Mouse (Mus musculus): ENCODE results near the gene Podn. TPM values are rescaled to one million over a fixed set of nuclear protein-coding genes. Genes with fewer than 3 reads are reported as not detected.

Podn gene
- polyA plus RNA-seq, 1 experiment from 2014 or later: 0.30 TPM

DNA sequence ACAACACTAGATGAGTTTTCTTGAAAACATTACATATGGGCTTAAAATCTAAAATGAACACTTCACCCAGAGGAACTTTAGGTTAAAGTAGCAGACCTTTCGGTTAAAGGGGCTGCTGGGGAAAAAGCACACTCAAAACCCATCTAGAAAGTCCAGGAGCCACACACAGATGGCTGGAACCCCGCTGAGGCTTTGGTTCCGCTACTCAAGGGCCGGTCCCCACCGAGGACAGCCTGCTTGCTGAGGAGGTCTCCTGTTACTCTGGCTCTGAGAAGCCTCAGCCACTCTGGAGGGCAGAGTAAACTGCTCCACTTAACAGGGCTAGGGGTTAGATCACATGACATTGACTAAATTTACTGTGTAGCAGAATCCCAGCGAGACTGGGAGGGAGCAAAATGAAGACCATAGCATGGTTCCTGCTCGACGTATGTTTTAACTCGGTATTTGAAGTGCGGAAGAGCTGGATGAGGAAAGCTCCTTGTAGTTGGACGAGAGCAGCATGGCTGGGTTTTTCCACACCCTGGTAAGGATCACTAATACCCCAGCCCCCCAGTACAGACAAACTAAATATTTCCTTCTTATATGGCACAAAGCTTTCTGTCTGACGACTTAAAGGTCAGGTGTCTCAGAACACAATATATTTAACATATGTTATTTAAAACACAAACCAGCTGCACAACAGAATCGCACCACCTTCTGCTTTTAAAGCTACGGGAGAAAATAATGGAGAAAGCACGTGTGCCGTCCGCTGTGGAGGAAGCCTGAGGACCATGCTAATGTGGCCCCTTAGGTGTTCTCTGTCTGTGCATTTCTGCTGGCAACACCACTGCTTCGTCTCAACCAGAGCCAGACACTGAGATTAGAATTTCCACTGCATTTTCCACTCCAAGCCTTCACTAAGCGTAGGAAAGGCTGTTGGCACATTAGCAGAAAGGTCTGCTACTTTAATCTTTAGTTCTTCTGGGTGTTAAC lies 50.8 kb downstream of the Podn start:
- Histone ChIP-seq H3K36me3 (ENCODE audit: control insufficient read depth, insufficient read depth) (peaks cover 24% of the 10 kb centered on the region), H3K4me3 (ENCODE audit: low read depth, low read length) (no peak overlapping the region), H3K4me2 (ENCODE audit: low read depth, low read length) (no peak overlapping the region), H3K9me3 (replicated peaks; ENCODE audit: control insufficient read depth, low read length) (no peaks in the 10 kb centered on the region), H3K4me1 (ENCODE audit: control insufficient read depth, low read depth, low read length) (no peaks in the 10 kb centered on the region), H3K27ac (ENCODE audit: low read length) (no peak overlapping the region), H3K9ac (ENCODE audit: low read depth, low read length) (no peak overlapping the region), H3K27me3 (ENCODE audit: control insufficient read depth, insufficient read depth, low read depth, low read length) (no peaks in the 10 kb centered on the region)
- no peak for ATAC-seq (ENCODE audit: low read depth)
- 79% methylated on average over 19 of the region's 19 CpGs for WGBS (ENCODE audit: insufficient replicate concordance)

DNA sequence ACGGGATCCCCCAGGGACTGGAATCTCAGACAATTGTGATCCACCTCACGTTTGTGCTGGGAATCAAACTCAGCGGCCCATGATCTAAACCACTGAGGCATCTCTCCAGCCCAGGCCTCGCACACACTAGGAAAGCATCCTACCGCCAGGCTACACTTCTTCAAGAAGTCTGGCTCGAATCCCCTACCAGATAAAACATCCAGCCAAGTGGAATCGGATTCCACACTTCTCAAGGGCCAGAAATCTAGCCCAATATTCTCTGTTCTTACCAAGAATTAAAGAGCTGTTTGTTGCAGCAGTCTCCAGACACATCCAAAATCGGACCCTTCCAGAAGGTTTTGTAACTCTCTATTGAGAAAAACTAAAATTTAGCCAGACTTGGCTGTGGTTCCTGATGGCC lies 59.2 kb downstream of the Podn start:
- Histone ChIP-seq H3K36me3 (ENCODE audit: control insufficient read depth, insufficient read depth) (no peaks in the 10 kb centered on the region), H3K9ac (ENCODE audit: low read depth, low read length) (no peak overlapping the region), H3K9me3 (replicated peaks; ENCODE audit: control insufficient read depth, low read length) (no peaks in the 10 kb centered on the region), H3K4me1 (ENCODE audit: control insufficient read depth, low read depth, low read length) (no peaks in the 10 kb centered on the region), H3K27ac (ENCODE audit: low read length) (no peak overlapping the region), H3K4me2 (ENCODE audit: low read depth, low read length) (no peak overlapping the region), H3K27me3 (ENCODE audit: control insufficient read depth, insufficient read depth, low read depth, low read length) (peaks cover 16% of the 10 kb centered on the region), H3K4me3 (ENCODE audit: low read depth, low read length) (no peak overlapping the region)
- no peak for ATAC-seq (ENCODE audit: low read depth)
- 69% methylated on average over 8 of the region's 8 CpGs for WGBS (ENCODE audit: insufficient replicate concordance)

DNA sequence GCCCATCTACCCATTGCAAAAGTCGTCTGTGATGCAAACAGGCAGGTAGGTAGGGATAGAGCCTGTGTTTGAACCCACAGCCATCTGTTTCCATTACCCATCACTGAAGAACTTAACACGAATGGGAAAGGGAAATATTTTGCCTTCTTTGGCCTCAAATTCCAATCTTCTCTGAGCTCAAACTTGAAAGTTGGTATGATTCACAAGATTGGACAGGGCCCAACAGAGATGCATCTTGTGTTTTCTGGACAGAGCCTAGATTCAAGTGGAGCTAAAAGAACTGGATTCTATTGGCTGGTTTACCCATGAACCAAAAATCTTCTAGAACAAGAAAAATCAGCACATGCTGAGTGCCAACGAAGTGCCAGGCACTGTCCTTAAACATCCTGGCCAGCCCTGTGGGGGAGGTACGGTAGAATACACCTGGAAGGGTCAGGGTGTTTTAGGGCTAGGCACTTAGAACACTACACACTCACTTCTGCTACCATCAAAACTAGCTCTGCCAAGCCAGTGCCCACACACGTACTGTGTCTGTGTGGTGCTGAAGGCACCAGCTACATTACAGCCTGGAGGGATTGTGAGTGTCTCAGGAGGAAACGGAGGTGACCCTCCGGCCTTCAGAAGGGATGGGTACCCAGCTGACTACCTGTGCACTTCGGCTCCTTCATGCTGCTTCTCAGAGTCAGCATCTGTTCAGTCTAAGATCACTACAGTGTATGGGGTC lies 63.0 kb downstream of the Podn start:
- Histone ChIP-seq H3K9ac (ENCODE audit: low read depth, low read length) (no peak overlapping the region), H3K27me3 (ENCODE audit: control insufficient read depth, insufficient read depth, low read depth, low read length) (peaks cover 45% of the 10 kb centered on the region), H3K9me3 (replicated peaks; ENCODE audit: control insufficient read depth, low read length) (no peaks in the 10 kb centered on the region), H3K4me1 (ENCODE audit: control insufficient read depth, low read depth, low read length) (no peaks in the 10 kb centered on the region; the same call in 1 of the 2 replicates), H3K4me3 (ENCODE audit: low read depth, low read length) (no peak overlapping the region), H3K27ac (ENCODE audit: low read length) (no peak overlapping the region), H3K4me2 (ENCODE audit: low read depth, low read length) (no peak overlapping the region), H3K36me3 (ENCODE audit: control insufficient read depth, insufficient read depth) (no peaks in the 10 kb centered on the region)
- 67% methylated on average over 8 of the region's 8 CpGs for WGBS (ENCODE audit: insufficient replicate concordance)
- ATAC-seq (ENCODE audit: low read depth): no peak

DNA sequence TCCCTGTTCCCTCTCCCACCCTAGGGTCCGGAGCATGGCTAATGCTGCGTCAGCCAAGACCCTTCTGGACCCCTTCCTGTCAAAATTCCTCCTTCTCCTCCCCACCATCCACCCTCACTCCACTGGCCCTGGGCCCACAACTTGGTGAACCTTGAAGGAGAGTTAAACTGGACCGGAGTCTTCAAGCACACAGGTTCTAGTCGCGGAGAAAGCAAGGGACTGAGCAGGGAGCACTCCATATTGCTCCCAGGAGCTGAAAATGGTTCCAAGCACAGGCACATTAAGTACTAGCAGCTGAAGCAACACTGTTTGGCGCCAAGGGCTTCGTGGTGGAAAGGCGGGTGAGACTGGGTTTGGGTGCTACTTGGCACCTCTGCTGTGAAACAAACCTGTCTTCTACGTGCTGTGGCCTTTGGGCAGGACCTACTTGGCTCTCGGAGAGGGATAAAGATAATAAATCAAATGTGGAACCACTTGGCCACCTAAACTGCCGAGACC lies 63.8 kb downstream of the Podn start:
- WGBS (ENCODE audit: insufficient replicate concordance): 36% methylated on average over 11 of the region's 11 CpGs
- Histone ChIP-seq H3K4me3 (ENCODE audit: low read depth, low read length) (peak overlapping the region; percentile 51), H3K36me3 (ENCODE audit: control insufficient read depth, insufficient read depth) (no peaks in the 10 kb centered on the region), H3K27ac (ENCODE audit: low read length) (no peak overlapping the region), H3K4me2 (ENCODE audit: low read depth, low read length) (no peak overlapping the region), H3K4me1 (ENCODE audit: control insufficient read depth, low read depth, low read length) (no peaks in the 10 kb centered on the region; the same call in 1 of the 2 replicates), H3K9me3 (replicated peaks; ENCODE audit: control insufficient read depth, low read length) (no peaks in the 10 kb centered on the region), H3K9ac (ENCODE audit: low read depth, low read length) (no peak overlapping the region), H3K27me3 (ENCODE audit: control insufficient read depth, insufficient read depth, low read depth, low read length) (peaks cover 45% of the 10 kb centered on the region)
- no peak for ATAC-seq (ENCODE audit: low read depth)

DNA sequence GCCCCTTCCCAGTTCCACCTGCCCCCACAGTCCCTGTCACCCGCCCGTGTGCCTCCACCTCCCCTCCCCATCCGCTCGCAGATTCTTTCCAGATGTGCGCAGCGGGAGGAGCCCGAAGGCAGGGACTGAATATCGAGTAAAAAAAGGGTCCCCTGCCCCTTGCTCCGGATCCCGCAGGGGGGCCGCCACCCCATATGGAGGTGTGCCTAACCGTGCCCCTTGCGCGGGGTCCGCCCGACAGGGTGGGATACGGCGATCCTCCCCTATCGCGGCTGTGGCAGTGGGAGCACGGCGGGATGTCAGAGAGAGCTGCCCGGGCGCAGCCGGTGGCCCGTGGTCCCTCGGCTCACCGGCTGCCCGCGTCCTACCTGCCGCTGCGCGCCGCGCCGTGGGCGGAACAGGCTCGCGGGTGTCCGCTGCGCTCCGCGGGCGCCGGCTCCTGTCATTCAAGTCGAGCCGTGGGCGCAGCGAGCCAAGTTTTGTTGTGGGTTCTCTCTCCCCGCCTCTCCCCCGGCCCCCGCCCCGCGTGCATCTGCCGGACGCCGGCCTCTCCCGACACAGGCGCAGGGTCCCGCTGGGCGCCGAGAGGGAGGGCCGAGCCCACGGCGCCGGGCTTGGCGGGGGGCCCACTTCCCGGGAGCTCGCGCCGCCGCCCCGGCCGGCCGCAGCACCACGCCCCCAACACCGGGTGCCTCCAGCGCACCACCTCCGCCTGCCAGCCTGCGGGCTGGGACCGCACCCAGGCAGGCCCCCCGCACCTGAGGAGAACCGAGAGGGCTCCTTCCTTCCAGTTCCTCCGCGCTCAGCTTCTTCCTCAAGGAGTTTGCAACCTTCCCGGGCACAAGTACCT lies 64.5 kb downstream of the Podn start:
- H3K9ac ChIP-seq (ENCODE audit: low read depth, low read length): 0 out of 2 replicates have a peak overlapping the region, but pooled peaks have one; percentile 12
- 1% methylated on average over 67 of the region's 86 CpGs for WGBS (ENCODE audit: insufficient replicate concordance)
- no peak for ATAC-seq (ENCODE audit: low read depth)

DNA sequence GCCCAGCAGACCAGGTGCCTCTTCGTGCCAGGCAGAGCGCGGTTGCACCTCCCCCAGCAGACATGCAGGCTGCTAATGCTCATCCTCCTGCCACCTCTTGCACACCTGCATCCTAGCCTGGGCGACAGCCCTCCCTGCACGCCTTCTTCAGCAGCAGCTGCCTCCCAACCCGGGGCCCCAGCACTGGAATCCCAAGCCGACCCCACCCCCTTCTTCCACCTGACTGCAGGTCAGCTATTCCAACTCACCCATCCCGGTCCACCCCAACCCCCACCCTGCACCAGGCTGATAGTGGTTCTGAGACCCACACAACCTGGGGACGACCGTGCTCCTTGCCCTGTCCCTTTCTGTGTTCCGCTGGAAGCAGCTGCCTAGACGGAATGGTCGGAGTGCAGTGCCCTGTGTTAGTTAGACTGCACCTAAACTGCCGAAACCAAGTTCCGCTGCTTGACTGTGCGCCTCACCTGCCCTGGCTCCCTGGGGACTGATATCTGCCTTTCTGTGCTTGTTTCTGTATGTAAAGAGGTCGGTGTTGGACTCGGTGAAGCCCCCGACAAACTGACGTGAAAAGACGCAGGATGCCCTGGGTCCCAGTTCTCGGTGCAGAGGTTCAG lies 65.2 kb downstream of the Podn start:
- peaks cover 45% of the 10 kb centered on the region for H3K27me3 ChIP-seq (ENCODE audit: control insufficient read depth, insufficient read depth, low read depth, low read length)
- H3K27ac ChIP-seq (ENCODE audit: low read length): no peak overlapping the region
- ATAC-seq (ENCODE audit: low read depth): no peak
- peak overlapping the region; percentile 65 for H3K4me2 ChIP-seq (ENCODE audit: low read depth, low read length)
- no peak overlapping the region for H3K9ac ChIP-seq (ENCODE audit: low read depth, low read length)
- peaks cover 10% of the 10 kb centered on the region; the same call in 1 of the 2 replicates for H3K4me1 ChIP-seq (ENCODE audit: control insufficient read depth, low read depth, low read length)
- H3K9me3 ChIP-seq (replicated peaks; ENCODE audit: control insufficient read depth, low read length): no peaks in the 10 kb centered on the region
- peak overlapping the region; percentile 51 for H3K4me3 ChIP-seq (ENCODE audit: low read depth, low read length)
- 4% methylated on average over 22 of the region's 22 CpGs for WGBS (ENCODE audit: insufficient replicate concordance)
- no peaks in the 10 kb centered on the region for H3K36me3 ChIP-seq (ENCODE audit: control insufficient read depth, insufficient read depth)

More for the DNA sequence above, 64.5 kb downstream of the Podn start:
- Histone ChIP-seq H3K4me1 (ENCODE audit: control insufficient read depth, low read depth, low read length) (peaks cover 4% of the 10 kb centered on the region; the same call in 1 of the 2 replicates), H3K9me3 (replicated peaks; ENCODE audit: control insufficient read depth, low read length) (no peaks in the 10 kb centered on the region), H3K27ac (ENCODE audit: low read length) (no peak overlapping the region), H3K4me2 (ENCODE audit: low read depth, low read length) (peak overlapping the region; percentile 65), H3K27me3 (ENCODE audit: control insufficient read depth, insufficient read depth, low read depth, low read length) (peaks cover 45% of the 10 kb centered on the region), H3K4me3 (ENCODE audit: low read depth, low read length) (peak overlapping the region; percentile 51), H3K36me3 (ENCODE audit: control insufficient read depth, insufficient read depth) (no peaks in the 10 kb centered on the region)

DNA sequence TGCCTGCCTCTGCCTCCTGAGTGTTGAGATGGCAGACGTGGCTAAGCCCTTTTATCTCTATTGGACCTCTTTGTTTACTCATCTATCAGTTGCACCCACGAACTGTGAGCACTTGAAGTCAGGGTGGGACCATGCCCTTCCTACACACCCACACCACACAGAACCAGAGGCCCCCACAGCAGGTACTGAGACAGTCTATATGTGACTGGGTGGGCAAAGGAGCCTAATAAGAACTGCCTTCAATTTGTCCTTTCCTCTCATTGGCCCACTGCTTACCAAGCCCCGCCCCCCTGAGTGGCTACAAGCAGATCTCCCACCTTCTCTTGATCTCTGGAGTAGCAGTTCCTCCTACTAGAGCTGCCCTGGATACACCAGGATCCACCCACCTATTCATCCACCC lies 70.1 kb downstream of the Podn start:
- H3K27me3 ChIP-seq (ENCODE audit: control insufficient read depth, insufficient read depth, low read depth, low read length): peaks cover 21% of the 10 kb centered on the region
- peaks cover 21% of the 10 kb centered on the region for H3K4me1 ChIP-seq (ENCODE audit: control insufficient read depth, low read depth, low read length)
- no peak overlapping the region for H3K4me3 ChIP-seq (ENCODE audit: low read depth, low read length)
- ATAC-seq (ENCODE audit: low read depth): peak; percentile 71
- H3K9ac ChIP-seq (ENCODE audit: low read depth, low read length): no peak overlapping the region
- H3K36me3 ChIP-seq (ENCODE audit: control insufficient read depth, insufficient read depth): no peaks in the 10 kb centered on the region
- no peaks in the 10 kb centered on the region for H3K9me3 ChIP-seq (replicated peaks; ENCODE audit: control insufficient read depth, low read length)
- H3K27ac ChIP-seq (ENCODE audit: low read length): no peak overlapping the region
- no peak overlapping the region for H3K4me2 ChIP-seq (ENCODE audit: low read depth, low read length)
- 10% methylated on average over 3 of the region's 3 CpGs for WGBS (ENCODE audit: insufficient replicate concordance)

DNA sequence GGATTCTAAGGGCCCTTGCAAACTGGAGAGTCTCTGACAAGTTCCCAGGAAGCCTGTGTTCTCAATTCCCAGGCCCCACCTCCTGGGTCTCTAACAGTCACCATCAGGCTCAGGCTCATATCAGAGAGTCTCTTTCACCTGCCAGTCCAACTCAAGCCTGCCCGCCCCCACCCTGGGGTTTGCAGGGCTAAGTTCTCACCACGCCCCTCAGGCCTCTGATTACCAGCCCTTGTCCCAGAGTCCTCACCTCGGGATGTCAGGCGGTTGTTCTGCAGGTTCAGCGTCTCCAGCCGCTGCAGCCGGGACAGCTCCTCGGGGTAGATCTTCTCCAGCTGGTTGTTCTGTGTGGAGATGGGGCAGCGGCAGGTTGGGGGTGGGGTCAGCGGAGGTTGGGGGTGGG lies 71.0 kb downstream of the Podn start:
- peak; percentile 59 for ATAC-seq (ENCODE audit: low read depth)
- H3K9me3 ChIP-seq (replicated peaks; ENCODE audit: control insufficient read depth, low read length): no peaks in the 10 kb centered on the region
- H3K9ac ChIP-seq (ENCODE audit: low read depth, low read length): 0 out of 2 replicates have a peak overlapping the region, but pooled peaks have one; percentile 31
- no peak overlapping the region for H3K27ac ChIP-seq (ENCODE audit: low read length)
- peak overlapping the region; percentile 55 for H3K4me2 ChIP-seq (ENCODE audit: low read depth, low read length)
- WGBS (ENCODE audit: insufficient replicate concordance): 8% methylated on average over 10 of the region's 10 CpGs
- peaks cover 21% of the 10 kb centered on the region for H3K4me1 ChIP-seq (ENCODE audit: control insufficient read depth, low read depth, low read length)
- peaks cover 11% of the 10 kb centered on the region for H3K27me3 ChIP-seq (ENCODE audit: control insufficient read depth, insufficient read depth, low read depth, low read length)
- no peaks in the 10 kb centered on the region for H3K36me3 ChIP-seq (ENCODE audit: control insufficient read depth, insufficient read depth)
- peak overlapping the region; percentile 23 for H3K4me3 ChIP-seq (ENCODE audit: low read depth, low read length)

All from liver, embryonic 16.5 days (tissue).